Mouse (Mus musculus) liver (tissue): ENCODE results near the gene Reps1.

Experiments
- DNase-seq: peaks from one replicate; pipeline ENCODE4 v3.0.0-alpha.2; 2020; ENCODE audit warnings: mixed read lengths

The Reps1 gene

GRCm38 (mm10) chr10:18141389-18141788 lies 85.7 kb downstream of the Reps1 start:
- DNase-seq, result no peak

- no peak for DNase-seq
Measured at GRCm38 (mm10) chr10:18142231-18142630, 86.6 kb downstream of the Reps1 start.

- DNase-seq, result no peak
Measured at GRCm38 (mm10) chr10:18147224-18147623, 91.6 kb downstream of the Reps1 start.

GRCm38 (mm10) chr10:18162435-18162971 lies 106.8 kb downstream of the Reps1 start:
- DNase-seq, result no peak
